Mouse (Mus musculus) brain, embryonic 14.5 days (tissue): ENCODE measurements at regions not wholly inside any gene's neighbourhood (a gene's known extent, or its start where the extent isn't known, plus 50 kb on each side); places are given as distances from the start of the nearest gene placed in this dataset.

Experiments
- CTCF ChIP-seq: fragments of 200-500 bp; IDR thresholded peaks from 2 replicates; pipeline ENCODE4 v1.5.1; 2012; ENCODE audit warnings: inconsistent platforms, mild to moderate bottlenecking, moderate library complexity, borderline replicate concordance; ENCODE audit not compliant: insufficient read depth, insufficient read length; ENCODE audit errors: extremely low read depth
- POLR2A ChIP-seq: fragments of 200-500 bp; IDR thresholded peaks from 2 replicates; pipeline ENCODE4 v1.6.1; 2012; ENCODE audit warnings: mild to moderate bottlenecking, inconsistent platforms, borderline replicate concordance; ENCODE audit not compliant: poor library complexity, insufficient read depth, insufficient read length, severe bottlenecking; ENCODE audit errors: extremely low read depth

- TF ChIP-seq CTCF (no peak), POLR2A (no peak)
Measured at GRCm38 (mm10) chr8:103694331-103694891, 407.0 kb upstream of the Cdh5 start.
